Mouse (Mus musculus) large intestine, adult 2 months (tissue): ENCODE measurements around the gene 2010106E10Rik. TPM values are rescaled to one million over a fixed set of nuclear protein-coding genes. Genes with fewer than 3 reads are reported as not detected.

ENCODE experiments used
- DNase-seq: peaks from one replicate; pipeline ENCODE4 v3.0.0-alpha.2; 2012; ENCODE audit warnings: low read depth, low spot score
- WGBS: fragments of 180-500 bp; shearing (Covaris S2); methylation state at CpG from one replicate; pipeline ENCODE4 v1.1.7; 2018; 5-methylcytosine and 5-hydroxymethylcytosine counted together
- polyA plus RNA-seq: library from polyadenylated mRNA; depleted of rRNA; stranded (reverse); fragments of >200 nt; gene quantifications from 2 replicates; pipeline ENCODE4 v1.2.3, GENCODE M21; 2012; rRNA removed

Gene 2010106E10Rik
- polyA plus RNA-seq: 33.1 and 93.2 TPM in 2 replicates

DNA sequence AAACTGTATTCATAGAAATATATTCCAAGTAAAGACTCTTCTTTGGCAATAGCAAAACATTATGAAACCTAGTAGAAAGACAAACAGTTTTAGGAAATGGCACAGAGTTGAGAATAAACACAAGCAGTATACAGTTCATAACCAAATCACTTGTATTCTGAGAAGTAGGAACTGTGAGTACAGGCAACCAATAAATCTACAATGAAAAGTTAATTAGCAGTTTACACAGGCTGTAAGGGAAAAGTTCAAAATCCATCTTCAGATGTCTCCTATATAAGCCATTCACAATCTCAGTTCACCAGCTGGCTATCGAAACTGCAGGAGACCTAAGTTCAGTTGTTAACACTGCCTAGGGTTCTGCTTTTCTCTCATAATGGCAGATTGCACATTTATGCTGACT is at the start of gene 2010106E10Rik:
Gene 2010106E10Rik, plus strand, starts transcription at position 301 of the 400 bp plus-strand sequence.
- WGBS: 34% methylated on average over 1 of the region's 1 CpGs
- no peak for DNase-seq

DNA sequence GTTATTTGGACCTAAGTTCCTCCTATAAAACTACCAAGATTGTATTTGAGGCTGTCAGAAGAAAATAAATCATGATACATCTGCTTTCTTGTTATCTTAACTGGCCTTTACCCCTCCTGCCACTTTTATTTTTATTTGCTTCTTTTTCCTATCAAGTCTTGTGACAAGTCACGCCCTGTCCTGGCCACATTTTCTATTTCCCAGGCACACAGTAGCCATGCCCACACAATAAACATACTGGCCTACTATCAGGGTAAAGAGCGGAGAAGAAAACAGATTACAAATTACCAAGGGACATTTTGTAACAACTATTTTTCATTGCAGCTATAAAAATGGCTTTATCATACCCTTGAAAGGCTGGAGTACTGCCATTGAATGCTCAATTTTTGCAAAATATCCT is 10.6 kb downstream of the 2010106E10Rik start:
- DNase-seq: no peak
- 44% methylated on average over 2 of the region's 2 CpGs for WGBS

DNA sequence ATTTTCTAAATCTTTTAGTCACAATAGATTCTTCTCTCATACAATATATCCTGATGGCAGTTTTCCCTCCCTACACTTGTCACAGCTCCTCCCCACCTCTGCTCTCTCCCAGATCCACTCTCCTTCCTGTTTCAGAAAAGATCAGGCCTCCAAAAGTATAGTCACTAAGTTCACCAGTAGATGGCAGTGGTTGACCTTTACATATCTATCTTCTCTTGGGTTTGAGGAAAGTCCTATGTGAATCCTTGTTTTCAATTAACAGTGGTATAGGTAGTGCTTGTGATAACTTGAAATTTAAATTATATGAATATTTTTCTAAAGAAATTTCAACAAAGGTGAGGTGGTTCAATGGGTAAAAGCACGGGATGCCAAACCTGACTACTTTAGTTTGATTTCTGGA is 29.7 kb downstream of the 2010106E10Rik start:
- DNase-seq: peak; percentile 7
- 66% methylated on average over 1 of the region's 1 CpGs for WGBS

DNA sequence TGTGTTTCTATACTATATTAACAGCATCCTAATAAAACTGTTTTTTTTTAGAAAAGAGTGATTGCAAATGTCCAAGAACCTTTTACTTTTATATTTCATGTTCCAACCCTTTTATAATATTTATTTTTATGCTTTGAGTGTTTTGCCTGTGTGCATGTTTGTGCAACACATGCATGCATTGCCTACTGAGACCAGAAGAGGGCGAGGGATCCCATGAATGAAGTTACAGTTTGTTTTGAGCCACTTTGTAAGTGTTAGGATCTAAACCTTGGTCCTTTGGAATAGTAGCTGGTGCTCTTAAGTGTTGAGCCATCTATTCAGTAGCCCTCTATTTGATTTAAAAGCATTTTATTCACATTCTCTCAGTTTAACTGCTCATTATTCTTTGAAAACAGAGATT is 48.0 kb downstream of the 2010106E10Rik start:
- DNase-seq: no peak
- 71% methylated on average over 1 of the region's 1 CpGs for WGBS

DNA sequence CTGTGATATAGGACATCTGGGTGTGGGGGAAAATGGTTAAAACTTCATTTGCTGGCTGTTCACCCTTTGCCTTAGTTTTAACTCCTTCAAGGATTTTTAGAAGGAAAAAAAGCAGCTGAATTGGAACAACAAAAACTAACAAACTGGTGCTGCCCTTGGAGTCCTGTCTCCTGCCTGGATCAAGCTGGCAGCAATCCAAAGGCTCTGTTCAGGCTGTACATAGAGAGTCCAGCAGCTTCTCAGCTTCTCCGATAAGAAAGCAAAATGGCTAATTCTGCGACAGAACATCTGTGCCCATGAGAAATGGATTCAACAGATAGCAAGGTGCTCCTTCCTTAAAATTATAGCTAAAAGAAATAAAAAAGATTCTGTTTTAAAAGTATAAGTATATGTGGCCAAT is 72.6 kb downstream of the 2010106E10Rik start:
- no peak for DNase-seq
- 68% methylated on average over 2 of the region's 2 CpGs for WGBS

DNA sequence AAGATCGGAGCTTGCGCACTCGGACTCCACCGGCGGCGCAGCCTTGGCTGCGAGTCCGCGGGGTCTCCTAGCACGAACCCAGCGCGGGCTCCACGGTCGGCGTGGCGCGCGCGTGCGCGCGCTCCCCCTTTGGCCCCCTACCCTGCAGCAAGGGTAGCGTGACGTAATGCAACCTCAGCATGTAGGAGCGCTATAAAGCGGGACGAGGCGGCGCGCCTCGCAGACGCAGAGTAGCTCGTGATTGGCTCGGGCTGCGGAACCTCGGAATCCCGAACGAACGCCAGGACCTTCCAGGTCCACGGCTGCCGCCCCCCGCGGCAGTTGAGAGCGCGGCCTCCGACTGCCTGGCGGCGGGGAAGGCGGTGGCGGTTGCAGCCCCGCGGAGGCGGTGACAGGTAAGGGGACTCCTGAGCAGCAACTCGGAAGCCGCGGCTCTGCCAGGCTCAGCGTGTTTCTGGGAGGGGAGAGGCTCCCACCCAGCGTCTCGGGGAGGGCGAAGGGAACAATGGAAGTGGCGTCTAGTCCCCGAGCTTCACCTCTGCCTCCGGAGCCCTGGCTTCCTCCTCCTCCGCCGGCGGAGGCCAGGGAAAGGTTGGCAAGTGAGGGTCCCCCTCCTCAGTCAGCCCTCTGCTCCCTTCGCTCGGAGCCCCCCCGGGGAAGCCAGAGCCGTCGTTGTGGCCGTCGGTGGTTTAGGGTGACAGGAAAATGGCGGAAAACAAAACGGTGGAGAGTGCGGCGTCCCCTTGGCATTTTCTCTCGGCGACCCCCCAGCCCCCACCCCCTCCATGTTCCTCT is 105.6 kb downstream of the 2010106E10Rik start, which contains the start of gene Zfp711:
Gene Zfp711, plus strand, starts transcription at position 16 of the 795 bp plus-strand sequence.
- WGBS: 20% methylated on average over 78 of the region's 79 CpGs
- no peak for DNase-seq

DNA sequence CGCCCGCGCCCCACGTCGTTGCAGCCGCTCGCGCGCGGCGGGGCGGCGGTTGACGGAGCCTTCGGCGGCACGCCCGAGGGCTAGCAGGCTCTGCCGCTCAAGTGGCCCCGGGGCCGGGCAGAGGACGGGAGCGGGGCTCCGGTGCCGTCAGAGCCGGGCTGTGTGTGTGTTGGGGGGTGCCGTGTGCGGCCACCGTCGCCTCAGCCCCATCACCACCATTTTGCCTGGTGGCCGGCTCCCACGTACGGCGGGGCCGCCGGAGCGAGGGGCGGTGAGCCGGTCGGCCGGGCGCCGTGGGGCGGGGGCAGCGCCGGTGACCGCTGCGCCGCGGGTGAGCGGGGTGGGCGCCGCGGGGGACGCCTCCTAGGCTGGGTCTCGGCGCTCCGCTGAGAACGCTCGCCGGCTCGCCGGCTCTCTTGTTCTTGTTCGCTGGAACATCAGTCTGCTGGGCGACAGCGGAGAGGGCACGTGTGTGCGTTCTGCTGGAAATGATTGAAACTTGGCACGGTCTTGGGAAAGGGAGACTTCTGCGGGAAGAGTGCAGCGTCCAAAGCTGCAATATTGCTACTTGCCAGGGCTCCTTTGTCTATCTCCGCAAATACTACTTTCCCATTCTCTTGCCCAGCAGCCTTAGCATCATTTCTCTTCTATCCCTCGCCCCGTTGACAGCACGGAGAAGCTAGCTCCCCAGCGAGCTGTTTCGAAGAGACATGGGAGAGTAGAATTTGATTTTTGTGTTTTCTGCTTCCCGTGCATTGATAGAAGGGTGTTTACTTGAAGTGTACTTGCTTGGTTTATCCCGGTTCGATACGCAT is 106.4 kb downstream of the 2010106E10Rik start:
- no peak for DNase-seq
- 30% methylated on average over 79 of the region's 81 CpGs for WGBS

Other genes starting within 250 kb of the 2010106E10Rik start
- 5.9 and 7.8 TPM in 2 replicates for gene Apool, start 183.9 kb upstream of the 2010106E10Rik start, polyA plus RNA-seq
- not detected in 2 replicates for gene Satl1, start 88.5 kb upstream of the 2010106E10Rik start, polyA plus RNA-seq
- gene Zfp711, start 105.3 kb downstream of the 2010106E10Rik start, polyA plus RNA-seq: 0.11 and 0.23 TPM in 2 replicates
- 3.0 and 5.3 TPM in 2 replicates for gene Pof1b, start 203.4 kb downstream of the 2010106E10Rik start, polyA plus RNA-seq